Mouse (Mus musculus) brain, embryonic 18.5 days (tissue): ENCODE data around the gene Msh5.

Source experiments
- DNase-seq: peaks from one replicate; pipeline ENCODE4 v3.0.0-alpha.2; 2012; ENCODE audit warnings: low read depth, low spot score

Msh5 gene

DNA sequence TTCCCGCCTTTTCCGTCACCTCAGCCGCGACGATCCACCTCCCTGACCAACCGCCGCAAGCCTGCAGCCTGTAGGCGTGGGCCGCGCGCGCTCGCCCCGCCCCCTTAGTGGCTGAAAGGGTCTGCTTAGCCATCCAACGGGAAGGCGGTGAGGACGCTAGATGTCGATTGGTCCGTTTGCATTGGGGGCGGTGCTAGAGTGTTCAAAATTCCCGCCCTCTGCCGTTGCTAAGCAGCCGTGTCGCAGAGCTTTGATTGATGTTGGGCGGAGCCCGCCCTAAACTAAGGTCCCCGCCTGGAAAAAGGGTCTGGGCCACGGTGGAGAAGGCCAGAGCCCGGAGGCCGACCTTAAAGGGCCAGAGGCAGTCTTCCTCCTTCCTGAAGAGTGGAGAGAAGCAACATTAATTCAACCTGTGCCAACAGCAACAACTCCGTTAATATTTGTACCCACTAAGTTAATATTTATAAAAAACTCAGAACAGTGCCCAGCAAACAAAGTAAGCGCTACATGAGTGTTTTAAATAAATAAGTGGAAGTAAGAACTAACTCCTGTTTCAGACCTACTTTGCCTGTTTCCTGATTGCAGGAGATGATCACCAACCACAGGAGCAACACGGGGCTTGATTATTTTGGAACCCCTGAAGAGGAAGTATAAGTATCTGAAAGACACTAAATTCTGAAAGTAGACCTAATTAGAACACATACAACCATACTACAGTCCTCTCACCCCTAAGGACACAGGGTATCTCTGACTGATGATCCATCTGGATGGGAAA is at the start of gene Msh5:
Gene Msh5 (minus strand): TSS at position 65 of the 775 bp plus-strand sequence.
- peak; percentile 89 for DNase-seq

DNA sequence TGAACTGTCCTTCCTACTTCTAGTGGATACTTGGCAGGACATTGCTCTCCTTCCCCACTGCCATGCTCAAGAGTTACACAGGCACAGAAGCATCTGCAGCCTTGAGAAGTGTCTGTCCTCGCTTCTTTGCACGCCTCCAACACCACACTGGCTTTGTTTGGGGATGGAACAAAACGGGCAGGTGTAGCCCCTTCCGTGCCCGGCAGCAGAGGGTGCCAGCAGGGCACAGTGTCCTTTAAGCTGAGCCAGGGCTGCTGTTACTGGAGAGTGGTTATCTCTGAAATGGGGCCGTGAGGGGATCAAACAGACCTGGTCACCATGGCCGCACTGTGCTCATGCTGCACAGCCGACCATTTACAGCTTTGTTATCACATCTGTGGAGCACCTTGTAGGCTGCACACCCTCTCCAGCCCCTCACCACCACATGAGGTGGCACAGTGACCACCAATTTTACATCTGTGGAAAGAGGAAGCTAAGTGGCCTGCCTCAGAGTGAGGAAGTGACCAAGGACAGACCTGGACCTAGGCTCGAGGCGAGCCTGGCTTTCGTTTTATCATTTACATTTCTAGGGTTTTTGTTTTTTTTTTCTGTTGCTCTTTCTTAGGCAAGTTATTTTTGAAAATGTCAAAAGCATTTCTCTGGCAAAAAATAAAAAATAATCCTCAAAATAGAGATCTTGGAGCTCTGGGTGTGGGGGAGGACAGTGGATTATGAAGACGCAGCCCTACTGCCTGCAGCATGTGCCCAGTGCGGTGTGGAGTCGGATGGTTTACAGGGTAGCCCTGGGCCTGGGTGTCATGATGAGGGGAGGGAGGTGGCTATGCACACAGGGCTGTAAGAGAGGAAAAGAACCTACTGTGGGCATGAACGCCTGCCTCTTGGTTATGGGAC is 48.2 kb upstream of the Msh5 start:
- no peak for DNase-seq

DNA sequence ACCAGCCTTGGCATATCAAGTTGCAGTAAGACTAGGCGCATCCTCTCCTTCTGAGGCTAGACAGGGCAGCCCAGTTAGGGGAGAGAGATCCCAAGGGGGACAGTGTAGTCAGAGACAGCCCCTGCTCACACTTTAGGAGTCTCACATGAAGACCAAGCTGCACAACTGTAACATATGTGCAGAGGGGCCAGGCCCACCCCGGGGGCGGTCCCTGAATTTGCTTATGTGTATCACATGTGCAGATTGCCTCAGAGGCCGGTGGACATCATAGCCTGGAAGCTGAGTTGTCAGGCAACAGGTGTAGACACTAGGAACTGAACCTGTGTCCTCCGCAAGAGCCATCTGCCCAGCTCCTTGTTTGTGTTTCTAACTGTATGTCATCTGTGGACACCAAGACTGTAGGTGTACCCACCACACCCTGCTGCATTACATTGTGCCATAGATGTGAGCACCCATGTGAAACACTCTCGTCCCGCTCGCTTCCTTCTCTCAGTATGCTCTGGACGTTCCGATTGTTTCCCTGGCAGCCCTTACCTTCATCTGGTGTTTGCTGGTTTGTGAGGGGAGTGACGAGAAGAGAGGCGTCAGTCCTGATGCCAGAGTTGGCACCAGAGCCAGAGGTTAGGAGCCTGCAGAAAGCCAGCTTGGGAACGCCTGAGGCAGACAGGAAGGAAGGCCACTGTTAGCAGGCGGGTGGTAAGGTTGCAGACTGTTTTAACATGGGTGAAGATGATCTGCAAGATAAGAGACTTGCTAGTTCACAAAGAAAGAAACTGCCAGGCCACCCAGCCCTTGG is 46.1 kb upstream of the Msh5 start:
- DNase-seq: no peak

DNA sequence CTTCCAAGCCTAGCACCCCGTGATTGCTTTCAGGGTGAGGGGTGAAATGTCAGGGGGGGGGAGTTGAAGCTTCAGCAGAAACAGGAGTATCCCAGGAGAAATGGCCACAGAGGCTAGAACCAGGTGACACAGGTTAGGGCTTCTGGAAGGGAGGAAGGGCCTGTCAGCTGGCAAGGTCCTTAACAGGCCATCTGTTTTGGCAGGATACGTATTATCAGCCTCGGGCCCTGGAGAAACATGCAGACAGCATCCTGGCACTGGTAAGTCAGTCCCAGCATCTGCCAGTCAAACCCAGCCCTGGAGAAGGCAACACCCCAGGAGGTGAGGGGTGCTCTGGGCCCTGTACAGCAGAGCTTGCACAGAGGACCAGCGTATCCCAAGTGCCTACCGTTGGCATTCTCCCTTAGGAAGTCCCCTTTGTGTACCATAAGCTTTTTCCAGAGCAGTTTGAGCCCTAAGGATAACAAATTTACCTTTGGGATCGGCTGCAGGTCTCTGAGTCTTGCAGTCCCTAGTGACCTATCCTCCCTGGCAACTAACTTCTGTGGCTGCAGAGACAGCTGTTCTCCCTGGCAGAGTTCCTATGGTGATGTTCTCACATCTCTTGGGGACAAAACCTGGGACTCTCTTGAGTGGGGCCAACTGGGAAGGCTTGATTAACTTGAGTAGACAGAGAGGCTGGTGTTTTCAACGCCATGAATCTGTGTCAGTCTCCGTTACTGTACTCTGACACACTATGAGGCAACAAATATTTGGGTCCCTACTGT is 43.8 kb upstream of the Msh5 start:
- no peak for DNase-seq

DNA sequence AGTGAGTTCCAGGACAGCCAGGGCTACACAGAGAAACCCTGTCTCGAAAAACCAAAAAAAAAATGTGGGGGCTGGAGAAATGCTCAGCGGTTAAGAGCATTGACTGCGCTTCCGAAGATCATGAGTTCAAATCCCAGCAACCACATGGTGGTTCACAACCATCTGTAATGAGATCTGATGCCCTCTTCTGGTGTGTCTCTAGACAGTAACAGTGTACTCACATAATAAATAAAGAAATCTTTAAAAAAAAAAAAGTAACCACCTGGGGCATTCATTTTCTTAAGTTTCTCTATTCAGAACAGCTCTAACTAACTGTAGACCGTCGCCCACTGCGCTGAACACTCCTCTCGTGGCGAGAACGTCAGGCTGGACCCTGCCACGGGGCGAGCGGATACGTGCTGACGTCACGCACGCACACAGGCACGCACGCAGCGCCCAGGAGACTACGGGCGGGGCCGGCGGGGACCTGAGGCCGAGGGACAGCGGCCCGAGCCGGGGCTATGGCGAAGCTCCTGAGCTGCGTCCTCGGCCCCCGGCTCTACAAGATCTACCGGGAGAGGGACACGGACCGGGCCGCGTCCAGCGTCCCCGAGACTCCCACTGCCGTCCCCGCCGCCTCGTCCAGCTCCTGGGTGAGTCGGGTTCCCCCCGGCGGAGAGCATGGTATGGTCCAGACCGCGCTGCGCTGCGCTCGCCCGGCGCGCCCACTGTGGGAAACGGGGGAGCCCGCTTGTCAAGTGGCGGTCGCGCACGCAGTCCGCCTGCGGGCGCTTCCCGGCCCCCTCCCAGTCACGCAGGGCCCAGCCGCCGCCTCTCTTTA is 42.5 kb upstream of the Msh5 start, which contains the start of gene Abhd16a:
Gene Abhd16a (plus strand): TSS at position 439 of the 820 bp plus-strand sequence.
- peak; percentile 87 for DNase-seq

DNA sequence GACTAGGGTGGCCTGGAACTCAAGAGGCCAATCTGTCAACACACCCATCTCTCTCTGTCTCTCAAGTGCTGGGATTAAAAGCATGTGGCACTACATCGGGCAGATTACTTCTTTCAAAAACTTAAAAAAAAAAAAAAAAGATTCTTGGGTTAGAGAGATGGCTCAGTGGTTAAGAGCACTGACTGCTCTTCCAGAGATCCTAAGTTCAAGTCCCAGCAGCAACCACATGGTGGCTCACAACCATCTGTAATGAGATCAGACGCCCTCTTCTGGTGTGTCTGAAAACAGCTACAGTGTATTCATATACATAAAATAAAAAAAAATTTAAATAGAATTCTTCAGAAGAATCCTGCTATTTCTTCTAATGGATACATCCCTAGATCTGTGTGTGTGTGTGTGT is 41.6 kb upstream of the Msh5 start:
- DNase-seq: no peak

DNA sequence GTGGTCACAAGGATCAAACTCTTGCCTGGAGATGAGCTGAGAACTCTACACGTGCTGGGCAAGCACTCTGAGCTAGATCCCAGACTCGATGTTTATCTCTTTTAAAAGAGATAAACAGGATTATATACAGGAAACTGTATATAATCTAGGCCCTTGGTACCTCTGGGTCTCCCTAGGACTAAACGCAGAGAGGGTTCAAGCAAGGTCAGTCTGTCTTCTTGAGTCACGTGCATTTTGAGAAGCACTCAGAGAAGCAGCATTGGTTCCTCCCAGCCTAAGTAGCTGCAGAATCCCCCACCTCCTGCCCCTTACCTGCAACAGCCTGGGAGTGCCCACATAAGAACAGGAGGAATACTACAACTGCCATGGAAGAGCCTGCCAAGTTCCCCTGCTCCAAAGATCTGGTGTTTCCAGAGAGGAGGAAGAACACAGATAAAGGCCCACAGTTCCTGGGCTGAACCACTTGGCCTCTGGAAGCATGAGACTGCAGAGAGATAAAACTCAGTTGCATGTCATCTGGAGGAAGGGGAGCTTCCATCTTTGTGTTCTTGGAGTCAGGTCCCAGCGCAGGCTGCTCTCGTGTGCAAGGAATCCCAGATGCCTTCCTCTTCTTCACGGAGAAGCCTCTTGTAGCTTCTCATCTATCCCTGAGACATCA is 38.8 kb upstream of the Msh5 start, which contains the start of gene Ly6g6f:
Gene Ly6g6f (minus strand): TSS at position 403 of the 658 bp plus-strand sequence.
- DNase-seq: no peak

DNA sequence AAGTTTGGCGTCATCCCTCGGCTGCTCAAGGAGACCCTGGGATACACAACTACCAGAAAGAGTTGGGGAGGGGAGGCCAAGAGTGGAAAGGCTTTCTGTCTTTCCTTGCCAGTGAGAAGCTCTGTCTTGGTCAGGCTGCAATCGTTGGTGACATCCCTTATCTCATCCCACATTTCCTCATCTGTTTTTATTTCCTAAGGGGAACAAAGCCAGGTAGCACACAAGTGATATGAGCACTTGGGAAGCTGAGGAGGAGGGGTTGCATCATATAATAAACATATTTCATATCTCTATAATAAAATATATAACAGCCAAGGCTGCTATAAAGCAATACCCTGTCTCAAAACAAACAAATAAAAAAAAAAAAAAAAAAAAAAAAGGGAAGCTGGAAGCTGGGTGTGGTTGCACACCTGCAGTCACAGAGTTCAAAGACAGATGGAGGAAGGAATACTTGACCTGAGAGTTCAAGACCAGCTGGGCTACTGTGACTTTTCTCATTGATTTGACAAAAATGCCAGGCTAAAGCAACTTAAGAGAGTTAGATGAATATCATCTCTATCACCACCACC is 37.5 kb upstream of the Msh5 start:
- no peak for DNase-seq

DNA sequence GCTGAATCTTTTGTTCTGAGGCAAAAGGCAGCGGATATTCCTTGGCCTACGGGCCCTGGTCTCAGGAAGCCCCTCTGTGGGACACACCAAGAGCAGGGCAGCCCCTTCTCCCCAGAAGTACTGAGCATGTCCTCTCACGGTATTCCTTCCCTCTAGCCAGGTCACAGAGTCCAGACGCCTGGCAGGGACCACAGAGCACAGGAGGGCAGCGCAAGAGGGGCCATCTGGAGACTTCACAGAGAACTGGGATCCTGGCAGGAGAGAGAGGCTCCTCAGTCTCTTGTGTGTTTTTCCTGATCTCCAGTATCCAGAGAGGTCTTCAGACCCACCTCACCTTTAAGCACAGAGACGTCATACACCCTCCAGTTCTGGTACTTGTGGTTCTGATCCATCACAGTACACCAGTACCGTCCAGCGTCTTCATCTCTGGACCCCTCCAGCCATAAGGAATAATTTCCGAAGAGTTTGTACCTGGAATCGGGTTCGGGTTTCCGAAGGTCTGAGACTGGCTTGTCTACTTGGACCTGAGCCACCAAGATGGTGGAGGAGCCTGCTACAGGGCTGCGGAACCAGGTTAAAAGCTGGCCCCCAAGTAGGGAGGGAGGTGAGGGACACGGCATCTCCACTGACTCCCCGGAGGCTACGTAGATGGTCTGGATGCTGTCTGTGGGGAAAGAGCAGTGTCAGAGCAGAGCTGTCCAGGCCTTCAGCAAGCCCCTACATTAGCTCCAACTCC is 36.5 kb upstream of the Msh5 start:
- no peak for DNase-seq

DNA sequence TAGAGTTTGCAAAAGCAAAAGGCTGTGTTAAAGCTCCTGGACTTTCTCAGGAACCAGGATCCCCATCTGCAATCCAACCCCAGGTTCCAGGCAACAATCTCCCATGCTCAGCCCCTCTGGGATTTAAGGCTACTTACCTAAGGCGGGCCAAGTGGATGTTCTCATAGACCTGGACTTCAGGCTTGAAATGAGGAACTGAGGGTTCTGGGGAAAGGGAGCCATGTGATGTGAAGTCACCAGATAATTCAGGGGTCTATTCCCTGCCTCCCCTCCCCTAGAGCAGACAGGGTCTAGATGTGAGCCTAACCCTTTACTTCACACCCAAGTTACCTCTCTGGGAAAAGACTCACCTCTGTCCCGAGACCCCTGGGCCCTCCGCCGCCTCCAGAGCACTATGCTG is 34.2 kb upstream of the Msh5 start:
- no peak for DNase-seq

DNA sequence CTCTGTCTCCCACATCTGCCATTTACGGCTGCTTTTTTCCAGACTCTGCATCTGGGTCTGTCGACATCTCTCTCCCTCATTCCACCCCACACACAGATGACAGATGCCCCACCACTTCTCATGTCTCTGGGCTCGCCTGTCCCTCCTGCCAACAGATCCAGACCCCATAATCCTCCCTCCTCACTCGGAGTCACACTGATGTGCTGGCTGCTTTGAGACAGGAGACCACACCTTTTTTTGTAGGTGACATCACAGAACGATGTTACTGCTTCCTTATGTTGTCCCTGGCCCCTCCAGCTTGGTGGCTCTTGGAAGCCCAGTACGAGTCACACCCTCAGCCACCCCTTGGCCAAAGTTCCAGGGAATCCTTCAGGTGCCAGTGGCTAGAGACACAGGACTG is 33.7 kb upstream of the Msh5 start:
- no peak for DNase-seq

DNA sequence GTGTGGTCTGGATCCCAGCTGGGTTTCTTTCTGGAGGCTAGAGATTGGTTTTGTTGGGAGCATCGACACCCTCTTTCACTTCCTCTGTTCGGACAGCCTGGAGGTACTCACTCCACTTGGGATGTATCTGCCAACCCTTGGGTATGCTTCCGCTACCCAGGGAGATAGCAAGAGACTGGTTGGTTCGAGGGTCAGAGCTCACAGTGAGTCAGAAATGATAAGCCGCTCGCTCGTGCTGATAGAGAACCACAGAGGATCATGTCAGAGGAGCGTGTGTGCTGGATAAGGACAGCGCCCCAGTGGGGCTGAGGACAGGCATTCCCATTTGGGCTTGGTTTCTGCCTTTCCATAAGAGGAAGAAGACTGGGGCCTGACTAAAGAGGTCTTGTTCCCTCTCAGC is 33.2 kb upstream of the Msh5 start:
- DNase-seq: no peak

DNA sequence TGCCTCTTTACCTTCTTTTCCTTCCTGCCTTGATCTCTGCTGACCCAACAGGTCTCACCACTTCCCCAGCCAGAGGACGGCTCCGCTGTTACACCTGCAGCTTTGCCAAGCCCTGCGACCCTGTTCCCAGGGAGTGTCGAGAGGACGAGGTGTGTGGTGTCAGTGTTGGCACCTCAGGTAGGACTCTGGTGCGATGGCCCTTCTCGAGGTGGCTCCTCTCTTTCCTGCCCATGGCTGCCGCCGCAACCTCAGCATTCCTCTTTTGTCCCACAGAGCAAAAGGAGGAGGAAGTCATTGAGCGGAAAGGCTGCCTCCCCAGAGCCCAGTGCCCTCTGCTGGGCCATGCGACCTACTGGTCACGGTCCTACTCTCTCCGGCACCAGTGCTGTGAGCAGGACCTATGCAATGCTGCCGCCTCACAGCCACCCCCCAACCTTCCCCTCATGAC is 31.3 kb upstream of the Msh5 start, which contains the start of gene Ly6g6d:
Gene Ly6g6d (minus strand): TSS at position 280 of the 448 bp plus-strand sequence.
- no peak for DNase-seq

DNA sequence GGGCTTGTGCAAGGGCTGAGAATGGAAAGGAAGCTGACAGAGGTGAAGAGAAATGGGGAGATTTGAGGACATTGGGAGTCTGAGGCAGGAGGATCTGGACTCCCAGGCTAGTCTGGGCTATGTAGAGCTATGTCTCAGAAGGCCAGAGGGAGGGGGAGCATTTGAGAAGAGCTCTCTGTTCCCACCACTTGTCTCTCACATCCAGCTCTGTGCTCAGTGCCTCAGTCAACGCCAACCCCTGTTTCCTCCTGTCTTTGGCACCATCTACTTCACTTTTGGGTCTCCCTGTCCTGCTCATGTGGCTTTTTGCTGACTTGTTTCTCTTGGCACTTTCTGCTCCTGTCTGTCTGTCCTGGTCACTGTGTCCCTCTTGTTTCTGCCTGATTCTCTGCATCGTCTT is 30.7 kb upstream of the Msh5 start:
- no peak for DNase-seq

DNA sequence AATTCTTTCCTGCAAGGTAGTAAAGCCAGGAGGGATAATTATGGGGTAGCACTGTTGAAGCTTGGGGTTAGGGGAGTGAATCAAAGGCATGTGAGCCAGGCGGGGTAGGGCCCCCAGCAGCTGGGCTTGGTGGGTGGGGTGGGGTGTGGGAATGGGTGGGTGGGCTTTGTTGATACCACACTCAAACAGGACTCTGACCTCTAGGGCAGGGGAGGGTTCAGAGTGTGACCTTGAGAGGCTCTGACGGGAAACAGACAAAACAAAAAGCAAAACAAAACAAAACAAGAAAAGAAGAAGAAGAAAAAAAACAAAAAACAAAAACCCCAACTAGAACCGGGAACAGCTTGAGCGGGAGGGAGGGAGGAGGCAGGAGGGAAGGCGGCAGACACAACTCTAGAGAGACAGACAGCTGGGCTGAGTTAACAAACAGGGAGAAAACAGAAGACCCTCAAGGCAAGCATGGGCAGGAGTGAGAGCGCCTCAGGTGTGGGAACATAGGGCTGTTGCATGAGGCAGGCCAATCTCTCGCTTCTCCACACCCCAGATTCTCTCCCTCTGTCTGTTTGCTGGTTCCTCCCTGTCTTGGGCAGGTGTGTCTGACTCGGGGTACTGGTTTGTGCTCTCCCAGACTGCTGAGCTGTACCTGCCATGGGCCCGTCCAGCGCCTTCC is 30.1 kb upstream of the Msh5 start, which contains the start of gene Ly6g6e:
Gene Ly6g6e (plus strand): TSS at position 396 of the 670 bp plus-strand sequence.
- DNase-seq: no peak

DNA sequence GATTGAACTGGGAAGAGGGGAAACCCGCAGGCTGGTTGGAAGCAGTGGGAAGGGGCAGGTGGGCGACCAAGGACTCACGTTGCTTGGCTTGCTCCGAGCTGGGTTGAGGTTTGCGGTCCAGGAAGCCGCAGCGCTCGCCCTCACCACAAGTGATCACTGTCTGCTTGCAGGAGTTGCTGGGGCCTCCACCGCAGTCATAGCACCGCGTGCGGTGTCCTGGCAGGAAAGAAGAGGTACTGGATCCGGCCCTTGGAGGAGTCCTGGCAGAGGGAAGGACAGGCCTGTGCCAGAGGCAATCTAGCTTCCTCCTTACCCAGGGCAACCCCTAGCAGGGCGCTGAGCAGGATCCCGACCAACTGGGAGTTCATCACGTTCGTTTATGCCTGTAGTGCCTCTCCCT is 27.6 kb upstream of the Msh5 start:
- no peak for DNase-seq

DNA sequence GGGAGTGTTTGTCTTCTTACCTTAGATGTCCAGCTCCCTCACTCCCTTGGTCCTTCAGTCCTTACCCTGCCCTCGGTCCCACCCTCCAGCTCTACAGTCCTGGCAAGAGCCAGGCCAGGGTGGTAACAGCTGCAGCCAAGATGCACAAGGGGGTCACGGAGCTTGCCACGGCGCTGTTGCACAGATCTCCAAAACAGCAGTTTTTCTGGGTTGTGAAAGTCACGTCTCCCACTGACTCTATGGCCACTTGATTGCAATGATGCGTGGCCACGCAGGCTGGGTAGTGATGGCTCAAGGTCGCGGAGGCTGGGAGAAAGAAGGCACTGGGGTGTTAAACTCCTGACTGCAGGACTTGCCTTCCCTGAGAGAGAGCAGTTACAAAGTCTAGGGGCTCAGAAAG is 24.9 kb upstream of the Msh5 start:
- DNase-seq: no peak
